Mouse (Mus musculus): ENCODE measurements at regions not wholly inside any gene's neighbourhood (a gene's known extent, or its start where the extent isn't known, plus 50 kb on each side); places are given as distances from the start of the nearest gene placed in this dataset.

DNA sequence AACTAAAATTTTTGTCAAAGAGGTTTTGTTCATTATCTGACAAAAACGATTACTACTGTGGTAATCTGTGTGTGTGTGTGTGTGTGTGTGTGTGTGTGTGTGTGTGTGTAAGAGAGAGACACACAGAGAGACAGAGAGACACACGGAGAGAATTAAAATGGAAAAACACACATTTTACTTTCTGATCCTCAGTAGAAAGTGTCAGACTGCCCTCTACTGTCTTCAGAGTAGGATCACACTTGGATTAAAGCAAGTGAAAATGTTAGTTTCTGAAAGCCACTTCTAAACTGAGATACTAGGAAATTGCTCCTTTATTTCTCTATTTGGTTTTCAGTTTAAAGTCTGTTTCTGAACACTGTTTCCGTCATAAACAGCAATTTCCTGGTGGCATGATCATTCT lies 57.3 kb upstream of the Cylc1 start:
- TF ChIP-seq CTCF (IDR thresholded peaks at IDR 0.05; ENCODE audit: borderline replicate concordance, extremely low read depth, insufficient read depth, insufficient read length): 0 out of 2 replicates have a peak, but pooled peaks have one; percentile 25
- TF ChIP-seq POLR2A (IDR thresholded peaks at IDR 0.05; ENCODE audit: borderline replicate concordance, extremely low read depth, insufficient read depth, insufficient read length, poor library complexity, severe bottlenecking): no peak
- DNase-seq (ENCODE audit: low read depth): peak; percentile 61

Data from brain, embryonic 14.5 days (tissue).